Mouse (Mus musculus) megakaryocyte-erythroid progenitor cell, adult 5-6 weeks (primary cell): ENCODE data around the gene Aldh1a3. TPM values are rescaled to one million over a fixed set of nuclear protein-coding genes. Genes with fewer than 3 reads are reported as not detected.

ENCODE experiments used
- ATAC-seq: replicated peaks from 2 replicates; pipeline ENCODE4 v1.8.0; 2016; ENCODE audit warnings: mild to moderate bottlenecking, inconsistent platforms; ENCODE audit not compliant: severe bottlenecking, poor library complexity, low FRiP score, low TSS enrichment
- total RNA-seq, 2 experiments: library from RNA; stranded (forward) in 1 of 2; stranded (reverse) in 1 of 2; fragments of 200-1000, 215-1000 nt in 1 of 2; fragments of >200 nt in 1 of 2; fragmentation: Nextera tagmentation in 1 of 2; gene quantifications; 2 replicates each; pipeline ENCODE4 v1.2.3; 2014 to 2017

Aldh1a3 gene
- total RNA-seq, 2 experiments from 2014 or later, result 1.9 to 2.5 TPM

DNA sequence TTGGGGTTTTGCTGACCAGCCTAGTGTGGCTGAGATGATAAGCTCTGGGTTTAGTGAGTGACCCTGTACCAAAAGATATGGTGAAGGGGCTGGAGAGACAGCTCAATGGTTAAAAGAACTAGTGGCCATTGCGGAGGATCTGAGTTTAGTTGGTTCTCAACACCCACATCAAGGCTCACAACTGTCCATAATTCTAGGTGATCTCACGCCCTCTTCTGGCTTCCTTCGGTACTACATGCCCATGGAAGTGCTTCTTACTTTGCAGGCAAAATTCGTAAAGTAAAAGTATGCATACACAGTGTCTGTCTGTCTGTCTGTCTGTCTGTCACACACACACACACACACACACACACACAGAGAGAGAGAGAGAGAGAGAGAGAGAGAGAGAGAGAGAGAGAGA is 85.0 kb downstream of the Aldh1a3 start:
- ATAC-seq, result peak; percentile 62

Other genes starting within 250 kb of the Aldh1a3 start
- gene Gm10974, start 61.6 kb downstream of the Aldh1a3 start, total RNA-seq (2014; fragmentation: Nextera tagmentation), result not detected in 2 replicates
- gene Gm10974, start 61.6 kb downstream of the Aldh1a3 start, total RNA-seq (2017), result not detected in 2 replicates
- gene Lrrk1, start 39.2 kb downstream of the Aldh1a3 start, total RNA-seq (2014; fragmentation: Nextera tagmentation), result 14.7 and 18.4 TPM in 2 replicates
- gene Lrrk1, start 39.2 kb downstream of the Aldh1a3 start, total RNA-seq (2017), result 7.2 and 19.7 TPM in 2 replicates